8 mouse cellular contexts compared by ENCODE assay signal in genomic region chr4:156195927-156196870, GRCm38 (mm10). TPM values are rescaled to one million over a fixed set of nuclear protein-coding genes. Genes with fewer than 3 reads are reported as not detected.
DNase-seq lines count a peak whose midpoint lies in the region; ATAC-seq and TF ChIP-seq lines count a peak whose summit lies in the region.

No protein-coding gene starts in this region.

- ATAC-seq in heart, embryonic 13.5 days (ENCODE audit: extremely low read depth, insufficient number of reproducible peaks, low FRiP score, low TSS enrichment): no peak
- no peak for ATAC-seq in kidney, embryonic 15.5 days (replicated peaks; ENCODE audit: low FRiP score)
- no peak for ATAC-seq in monocyte, adult 5-6 weeks (replicated peaks; ENCODE audit: insufficient number of reproducible peaks, low FRiP score, low TSS enrichment, poor library complexity, severe bottlenecking)

- peak overlapping the region; percentile 90 for H3K4me2 ChIP-seq in heart, embryonic 13.5 days
- H3K4me2 ChIP-seq in kidney, embryonic 15.5 days: peak overlapping the region; percentile 90

- TF ChIP-seq POLR2A in cortical plate, adult 2 months (IDR thresholded peaks at IDR 0.05; ENCODE audit: extremely low read depth, insufficient read depth, low read length): no peak
- TF ChIP-seq POLR2A in small intestine, adult 2 months (IDR thresholded peaks at IDR 0.05; ENCODE audit: low read depth, low read length): no peak

- WGBS in heart, embryonic 13.5 days: 3% methylated on average over 35 of the region's 35 CpGs
- whole genome bisulfite sequencing in kidney, embryonic 15.5 days: 3% methylated on average over 35 of the region's 35 CpGs
- 8% methylated on average over 35 of the region's 35 CpGs for WGBS in small intestine, adult 2 months

- TF ChIP-seq CTCF in cortical plate, adult 2 months (IDR thresholded peaks at IDR 0.05; ENCODE audit: extremely low read depth, insufficient read depth, low read length): no peak
- no peak for TF ChIP-seq CTCF in small intestine, adult 2 months (IDR thresholded peaks at IDR 0.05; ENCODE audit: extremely low read depth, insufficient read length, insufficient replicate concordance, low read depth, low read length)

- no peak overlapping the region for H3K27ac ChIP-seq in cortical plate, adult 2 months (ENCODE audit: insufficient read depth, low read length)
- H3K27ac ChIP-seq in heart, embryonic 13.5 days (replicated peaks): peak overlapping the region; percentile 85
- H3K27ac ChIP-seq in kidney, embryonic 15.5 days: peak overlapping the region; percentile 92
- H3K27ac ChIP-seq in small intestine, adult 2 months (ENCODE audit: insufficient read depth, low read depth, low read length): no peak overlapping the region; the same call in 1 of the 2 replicates

- peaks cover 32% of the 10 kb centered on the region for H3K36me3 ChIP-seq in heart, embryonic 13.5 days
- H3K36me3 ChIP-seq in kidney, embryonic 15.5 days: peaks cover 18% of the 10 kb centered on the region
- H3K36me3 ChIP-seq in small intestine, adult 2 months (ENCODE audit: control insufficient read depth, insufficient read depth, low read length): 0 out of 2 replicates have a peak, but pooled peaks cover 3% of the 10 kb centered on the region

- H3K4me3 ChIP-seq in cortical plate, adult 2 months (ENCODE audit: insufficient read depth, low read length): peak overlapping the region; percentile 48
- H3K4me3 ChIP-seq in heart, embryonic 13.5 days: peak overlapping the region; percentile 91
- peak overlapping the region; percentile 97 for H3K4me3 ChIP-seq in kidney, embryonic 15.5 days (replicated peaks)
- H3K4me3 ChIP-seq in small intestine, adult 2 months (ENCODE audit: low read depth, low read length): peak overlapping the region; percentile 63

- DNase-seq in 3134 (ENCODE audit: extremely low read depth, insufficient read length, low spot score) (peak; percentile 26), ES-CJ7 (ENCODE audit: low read depth, low spot score) (peak; percentile 72)
- DNase-seq in lung, postnatal 10 days: peak; percentile 90

- no peaks in the 10 kb centered on the region for H3K27me3 ChIP-seq in heart, embryonic 13.5 days (replicated peaks)
- no peaks in the 10 kb centered on the region for H3K27me3 ChIP-seq in kidney, embryonic 15.5 days
- H3K27me3 ChIP-seq in small intestine, adult 2 months (ENCODE audit: control insufficient read depth, insufficient read depth, low read length): no peaks in the 10 kb centered on the region

- H3K9ac ChIP-seq in heart, embryonic 13.5 days: peak overlapping the region; percentile 95
- peak overlapping the region; percentile 96 for H3K9ac ChIP-seq in kidney, embryonic 15.5 days

- no peaks in the 10 kb centered on the region; the same call in 1 of the 2 replicates for H3K4me1 ChIP-seq in cortical plate, adult 2 months (ENCODE audit: control insufficient read depth, insufficient read depth, low read length)
- peaks cover 47% of the 10 kb centered on the region for H3K4me1 ChIP-seq in heart, embryonic 13.5 days
- peaks cover 64% of the 10 kb centered on the region for H3K4me1 ChIP-seq in kidney, embryonic 15.5 days
- peaks cover 28% of the 10 kb centered on the region; the same call in 1 of the 2 replicates for H3K4me1 ChIP-seq in small intestine, adult 2 months (ENCODE audit: control insufficient read depth, insufficient read depth, insufficient read length, low read length)

- H3K9me3 ChIP-seq in heart, embryonic 13.5 days: no peaks in the 10 kb centered on the region
- H3K9me3 ChIP-seq in kidney, embryonic 15.5 days (replicated peaks): no peaks in the 10 kb centered on the region

RNA-seq across cellular contexts. Expression of gene Agrn, which starts 1.1 kb away (rescaled TPM):
- 186 and 206 TPM in 2 replicates for polyA plus RNA-seq in cortical plate, adult 2 months (2012; rRNA removed)
- 43.8 and 45.3 TPM in 2 replicates for polyA plus RNA-seq in heart, embryonic 13.5 days (2015; fragmentation: Nextera tagmentation; extraction: Ambion mirVana)
- polyA plus RNA-seq in kidney, embryonic 15.5 days (2015; fragmentation: Nextera tagmentation; extraction: Ambion mirVana): 83.9 and 96.4 TPM in 2 replicates
- 53.6 and 101 TPM in 2 replicates for polyA plus RNA-seq in small intestine, adult 2 months (2012; rRNA removed)
- total RNA-seq in monocyte, adult 5-6 weeks (2017): 1.4 to 8.4 TPM (median 2.7 TPM) in 3 replicates

RNA-seq across cellular contexts. Expression of gene Isg15, which starts 4.4 kb away (rescaled TPM):
- 5.6 and 8.8 TPM in 2 replicates for polyA plus RNA-seq in cortical plate, adult 2 months (2012; rRNA removed)
- 3.5 and 4.3 TPM in 2 replicates for polyA plus RNA-seq in heart, embryonic 13.5 days (2015; fragmentation: Nextera tagmentation; extraction: Ambion mirVana)
- 2.4 and 2.5 TPM in 2 replicates for polyA plus RNA-seq in kidney, embryonic 15.5 days (2015; fragmentation: Nextera tagmentation; extraction: Ambion mirVana)
- 28.1 and 90.2 TPM in 2 replicates for polyA plus RNA-seq in small intestine, adult 2 months (2012; rRNA removed)
- total RNA-seq in monocyte, adult 5-6 weeks (2017): 1.9 to 9.6 TPM (median 2.4 TPM) in 3 replicates

RNA-seq across cellular contexts. Expression of gene AW011738, which starts 6.9 kb away (rescaled TPM):
- 3.5 and 3.7 TPM in 2 replicates for polyA plus RNA-seq in cortical plate, adult 2 months (2012; rRNA removed)
- 3.2 and 3.3 TPM in 2 replicates for polyA plus RNA-seq in heart, embryonic 13.5 days (2015; fragmentation: Nextera tagmentation; extraction: Ambion mirVana)
- polyA plus RNA-seq in kidney, embryonic 15.5 days (2015; fragmentation: Nextera tagmentation; extraction: Ambion mirVana): 7.6 and 7.8 TPM in 2 replicates
- polyA plus RNA-seq in small intestine, adult 2 months (2012; rRNA removed): 1.6 and 1.8 TPM in 2 replicates
- total RNA-seq in monocyte, adult 5-6 weeks (2017): 2.6 to 12.3 TPM (median 3.3 TPM) in 3 replicates

RNA-seq across cellular contexts. Expression of gene Perm1, which starts 19.5 kb away (rescaled TPM):
- 0.57 and 0.65 TPM in 2 replicates for polyA plus RNA-seq in cortical plate, adult 2 months (2012; rRNA removed)
- 2.7 and 3.0 TPM in 2 replicates for polyA plus RNA-seq in heart, embryonic 13.5 days (2015; fragmentation: Nextera tagmentation; extraction: Ambion mirVana)
- polyA plus RNA-seq in kidney, embryonic 15.5 days (2015; fragmentation: Nextera tagmentation; extraction: Ambion mirVana): 0.84 and 1.0 TPM in 2 replicates
- 0.06 and 0.09 TPM in 2 replicates for polyA plus RNA-seq in small intestine, adult 2 months (2012; rRNA removed)
- total RNA-seq in monocyte, adult 5-6 weeks (2017): 0.19 to 0.48 TPM in 2 of 3 replicates, not detected in the other

RNA-seq across cellular contexts. Expression of gene Plekhn1, which starts 38.5 kb away (rescaled TPM):
- polyA plus RNA-seq in cortical plate, adult 2 months (2012; rRNA removed): 70.6 and 79.0 TPM in 2 replicates
- 13.1 and 13.3 TPM in 2 replicates for polyA plus RNA-seq in heart, embryonic 13.5 days (2015; fragmentation: Nextera tagmentation; extraction: Ambion mirVana)
- polyA plus RNA-seq in kidney, embryonic 15.5 days (2015; fragmentation: Nextera tagmentation; extraction: Ambion mirVana): 19.1 and 21.4 TPM in 2 replicates
- polyA plus RNA-seq in small intestine, adult 2 months (2012; rRNA removed): 30.3 and 46.9 TPM in 2 replicates
- total RNA-seq in monocyte, adult 5-6 weeks (2017): 4.3 to 17.1 TPM (median 16.9 TPM) in 3 replicates

Comparison
In these comparisons a context has a peak if more than half of its experiments do, and no peak if none do; other contexts are left out.
1. DNase-seq: peak in every context shown above with its lines; median percentile 90 in lung, postnatal 10 days; 72 in ES-CJ7; 26 in 3134.
2. H3K27ac ChIP-seq: peak in heart, embryonic 13.5 days (single experiment) and kidney, embryonic 15.5 days (single experiment); none in cortical plate, adult 2 months (single experiment) and small intestine, adult 2 months (single experiment).
3. Peak in every context shown above with its lines, with median percentiles within 50 percentile points of each other: H3K4me3 ChIP-seq.